Mouse (Mus musculus): ENCODE measurements around the gene Pum2. TPM values are rescaled to one million over a fixed set of nuclear protein-coding genes. Genes with fewer than 3 reads are reported as not detected.
"Not testable (repeated sequence)": the region's sequence is repeated elsewhere in the genome, so short reads cannot be mapped to it uniquely, and the experiment has no call there.

The Pum2 gene
- total RNA-seq, 2 experiments from 2014 or later, result 185 to 203 TPM

- intact Hi-C loops (cut with DNase I), result no loop called here
- DNase-seq (ENCODE audit: low spot score in 2 of 2), result no peak
Measured at GRCm38 (mm10) chr12:8662721-8663120, 11.2 kb upstream of the Pum2 start.

- no peak for DNase-seq (ENCODE audit: low spot score in 2 of 2)
- intact Hi-C loops (cut with DNase I), result no loop called here
Measured at GRCm38 (mm10) chr12:8667473-8668255, 6.3 kb upstream of the Pum2 start.

GRCm38 (mm10) chr12:8669421-8669820 is 4.5 kb upstream of the Pum2 start:
- intact Hi-C loops (cut with DNase I), result no loop called here
- no peak for DNase-seq (ENCODE audit: low spot score in 2 of 2)

GRCm38 (mm10) chr12:8669846-8670245 is 4.1 kb upstream of the Pum2 start:
- intact Hi-C loops (cut with DNase I), result no loop called here
- DNase-seq (ENCODE audit: low spot score in 2 of 2), result no peak

GRCm38 (mm10) chr12:8673121-8673973 is 587 bp upstream of the Pum2 start:
- DNase-seq (ENCODE audit: low spot score in 2 of 2), result no peak
- intact Hi-C loops (cut with DNase I), result no loop called here

GRCm38 (mm10) chr12:8674377-8674864 is 487 bp downstream of the Pum2 start:
- intact Hi-C loops (cut with DNase I), result loop anchor here (1.0 kb wide), 1 partner anchor 33 kb away; no protein-coding TSS in a partner anchor
- DNase-seq (ENCODE audit: low spot score in 2 of 2), result no peak

GRCm38 (mm10) chr12:8674891-8675341 is 982 bp downstream of the Pum2 start:
- DNase-seq (ENCODE audit: low spot score in 2 of 2), result no peak
- intact Hi-C loops (cut with DNase I), result loop anchor here (1.0 kb wide), 1 partner anchor 34 kb away; no protein-coding TSS in a partner anchor

GRCm38 (mm10) chr12:8675361-8675760 is 1.4 kb downstream of the Pum2 start:
- DNase-seq (ENCODE audit: low spot score in 2 of 2), result peak in 1 of 2 experiments; percentile 22
- intact Hi-C loops (cut with DNase I), result no loop called here

GRCm38 (mm10) chr12:8676341-8676740 is 2.4 kb downstream of the Pum2 start:
- no peak for DNase-seq (ENCODE audit: low spot score in 2 of 2)
- intact Hi-C loops (cut with DNase I), result no loop called here

GRCm38 (mm10) chr12:8677926-8678325 is 4.0 kb downstream of the Pum2 start:
- no peak for DNase-seq (ENCODE audit: low spot score in 2 of 2)
- intact Hi-C loops (cut with DNase I), result no loop called here

- intact Hi-C loops (cut with DNase I), result no loop called here
- DNase-seq (ENCODE audit: low spot score in 2 of 2), result peak in 1 of 2 experiments; percentile 15
Measured at GRCm38 (mm10) chr12:8684200-8684599, 10.3 kb downstream of the Pum2 start.

- intact Hi-C loops (cut with DNase I), result no loop called here
Measured at GRCm38 (mm10) chr12:8685036-8685435, 11.1 kb downstream of the Pum2 start.

GRCm38 (mm10) chr12:8689882-8690281 is 15.9 kb downstream of the Pum2 start:
- DNase-seq (ENCODE audit: low spot score in 2 of 2); intact Hi-C loops (cut with DNase I): not testable (repeated sequence)

More at GRCm38 (mm10) chr12:8685036-8685435, 11.1 kb downstream of the Pum2 start:
- no peak for DNase-seq (ENCODE audit: low spot score in 2 of 2)

GRCm38 (mm10) chr12:8698895-8699294 is 25.0 kb downstream of the Pum2 start:
- DNase-seq (ENCODE audit: low spot score in 2 of 2), result peak; percentile 36 to 47
- intact Hi-C loops (cut with DNase I), result no loop called here

- no peak for DNase-seq (ENCODE audit: low spot score in 2 of 2)
Measured at GRCm38 (mm10) chr12:8703988-8704387, 30.1 kb downstream of the Pum2 start.

GRCm38 (mm10) chr12:8708876-8709275 is 34.9 kb downstream of the Pum2 start:
- intact Hi-C loops (cut with DNase I), result no loop called here
- DNase-seq (ENCODE audit: low spot score in 2 of 2), result no peak

More at GRCm38 (mm10) chr12:8703988-8704387, 30.1 kb downstream of the Pum2 start:
- intact Hi-C loops (cut with DNase I), result no loop called here

GRCm38 (mm10) chr12:8712665-8713064 is 38.7 kb downstream of the Pum2 start:
- intact Hi-C loops (cut with DNase I), result no loop called here
- no peak for DNase-seq (ENCODE audit: low spot score in 2 of 2)

- no peak for DNase-seq (ENCODE audit: low spot score in 2 of 2)
- intact Hi-C loops (cut with DNase I), result no loop called here
Measured at GRCm38 (mm10) chr12:8716093-8716492, 42.2 kb downstream of the Pum2 start.

GRCm38 (mm10) chr12:8726890-8727289 is 53.0 kb downstream of the Pum2 start:
- intact Hi-C loops (cut with DNase I), result no loop called here
- no peak for DNase-seq (ENCODE audit: low spot score in 2 of 2)

GRCm38 (mm10) chr12:8728739-8729138 is 54.8 kb downstream of the Pum2 start:
- intact Hi-C loops (cut with DNase I), result no loop called here

More at GRCm38 (mm10) chr12:8728739-8729138, 54.8 kb downstream of the Pum2 start:
- no peak for DNase-seq (ENCODE audit: low spot score in 2 of 2)

Data from left cerebral cortex, postnatal 25 days (tissue).